Mouse (Mus musculus): ENCODE results near the gene Prpf40b. TPM values are rescaled to one million over a fixed set of nuclear protein-coding genes. Genes with fewer than 3 reads are reported as not detected.
A peak's percentile ranks its signal among the peaks of the same experiment; 100 is the strongest.

The Prpf40b gene
- total and polyA plus RNA-seq, 3 experiments: 24.7 to 46.4 TPM; not detected in 1

- TF ChIP-seq USF1 (IDR thresholded peaks at IDR 0.05; ENCODE audit: low read depth, low read length) (no peak), CHD1 (IDR thresholded peaks at IDR 0.05; ENCODE audit: low read depth, low read length) (no peak), POLR2A (IDR thresholded peaks at IDR 0.05; ENCODE audit: control insufficient read depth in 1 of 2, insufficient read depth in 1 of 2, low read depth in 1 of 2, low read length in 2 of 2, poor library complexity in 1 of 2) (no peak), ZNF384 (IDR thresholded peaks at IDR 0.05; ENCODE audit: low read depth, low read length) (no peak), KAT2A (conservative IDR thresholded peaks at IDR 0.05; ENCODE audit: low read depth, low read length) (no peak), MYB (IDR thresholded peaks at IDR 0.05; ENCODE audit: low read depth, low read length) (no peak), MAX (IDR thresholded peaks at IDR 0.05; ENCODE audit: low read length) (no peak), SIN3A (IDR thresholded peaks at IDR 0.05; ENCODE audit: low read length) (no peak), NRF1 (IDR thresholded peaks at IDR 0.05; ENCODE audit: insufficient read depth, low read depth, low read length, poor library complexity, severe bottlenecking) (no peak), JUND (IDR thresholded peaks at IDR 0.05; ENCODE audit: low read depth, low read length) (no peak), MYC (IDR thresholded peaks at IDR 0.05; ENCODE audit: low read depth, low read length) (no peak), POLR2AphosphoS5 (IDR thresholded peaks at IDR 0.05; ENCODE audit: borderline replicate concordance, low read depth, low read length) (no peak), MAZ (IDR thresholded peaks at IDR 0.05; ENCODE audit: low read depth, low read length) (no peak), TCF12 (IDR thresholded peaks at IDR 0.05; ENCODE audit: low read depth, low read length) (no peak)
These were observed 1.3 kb downstream of the Prpf40b start for GRCm38 (mm10) chr15:99296213-99296612.

GRCm38 (mm10) chr15:99307476-99307875, 12.6 kb downstream of the Prpf40b start:
- Histone ChIP-seq H3K9ac (ENCODE audit: control insufficient read depth, low read depth, low read length, poor library complexity, severe bottlenecking) (no peak overlapping the region), H3K4me3 (ENCODE audit: control insufficient read depth in 1 of 2, insufficient read depth in 1 of 2, low read depth in 2 of 2, low read length in 2 of 2) (no peak overlapping the region), H3K36me3 (ENCODE audit: control insufficient read depth in 1 of 2, insufficient read depth in 2 of 2, low read length in 2 of 2) (peaks cover 0 to 3% of the 10 kb centered on the region in 2 experiments; a peak in 3 of 4 replicates), H3K27me3 (ENCODE audit: control insufficient read depth in 1 of 2, insufficient read depth in 2 of 2, low read length in 2 of 2) (no peaks in the 10 kb centered on the region), H3K79me2 (ENCODE audit: control insufficient read depth, insufficient read depth, low read length, poor library complexity) (no peaks in the 10 kb centered on the region), H3K27ac (ENCODE audit: control insufficient read depth, low read depth, low read length) (no peak overlapping the region), H3K4me1 (ENCODE audit: control insufficient read depth in 1 of 2, insufficient read depth in 2 of 2, low read length in 2 of 2) (no peaks in the 10 kb centered on the region), H3K9me3 (replicated peaks; ENCODE audit: insufficient read depth, low read length) (no peaks in the 10 kb centered on the region)
- TF ChIP-seq RAD21 (IDR thresholded peaks at IDR 0.05; ENCODE audit: low read depth, low read length): no peak
- TF ChIP-seq GABPA (IDR thresholded peaks at IDR 0.05; ENCODE audit: low read depth, low read length): no peak
- TF ChIP-seq MYB (IDR thresholded peaks at IDR 0.05; ENCODE audit: low read depth, low read length): no peak
- no peak for TF ChIP-seq MAZ (IDR thresholded peaks at IDR 0.05; ENCODE audit: low read depth, low read length)
- TF ChIP-seq BHLHE40 (IDR thresholded peaks at IDR 0.05; ENCODE audit: borderline replicate concordance, low read depth, low read length): no peak
- no peak for TF ChIP-seq SMC3 (IDR thresholded peaks at IDR 0.05; ENCODE audit: low read depth, low read length)
- no peak for TF ChIP-seq TCF12 (IDR thresholded peaks at IDR 0.05; ENCODE audit: low read depth, low read length)
- no peak for TF ChIP-seq HCFC1 (IDR thresholded peaks at IDR 0.05; ENCODE audit: low read depth, low read length)
- DNase-seq (ENCODE audit: low read depth, low spot score): no peak

More at GRCm38 (mm10) chr15:99296213-99296612, 1.3 kb downstream of the Prpf40b start:
- no peak overlapping the region for H3K27ac ChIP-seq (ENCODE audit: control insufficient read depth, low read depth, low read length)
- H3K27me3 ChIP-seq (ENCODE audit: control insufficient read depth in 1 of 2, insufficient read depth in 2 of 2, low read length in 2 of 2): peaks cover 3 to 5% of the 10 kb centered on the region in 2 experiments; a peak in 3 of 4 replicates
- peaks cover 2 to 8% of the 10 kb centered on the region in 2 experiments; a peak in 1 of 4 replicates for H3K4me1 ChIP-seq (ENCODE audit: control insufficient read depth in 1 of 2, insufficient read depth in 2 of 2, low read length in 2 of 2)
- peaks cover 0 to 5% of the 10 kb centered on the region in 2 experiments; a peak in 1 of 4 replicates for H3K36me3 ChIP-seq (ENCODE audit: control insufficient read depth in 1 of 2, insufficient read depth in 2 of 2, low read length in 2 of 2)
- H3K9ac ChIP-seq (ENCODE audit: control insufficient read depth, low read depth, low read length, poor library complexity, severe bottlenecking): no peak overlapping the region
- H3K79me2 ChIP-seq (ENCODE audit: control insufficient read depth, insufficient read depth, low read length, poor library complexity): peaks cover 1% of the 10 kb centered on the region
- no peak overlapping the region for H3K4me3 ChIP-seq (ENCODE audit: control insufficient read depth in 1 of 2, insufficient read depth in 1 of 2, low read depth in 2 of 2, low read length in 2 of 2)
- peak; percentile 26 for DNase-seq (ENCODE audit: low read depth, low spot score)
- no peaks in the 10 kb centered on the region for H3K9me3 ChIP-seq (replicated peaks; ENCODE audit: insufficient read depth, low read length)
